Mouse (Mus musculus): ENCODE measurements around the gene Olfr281.

DNA sequence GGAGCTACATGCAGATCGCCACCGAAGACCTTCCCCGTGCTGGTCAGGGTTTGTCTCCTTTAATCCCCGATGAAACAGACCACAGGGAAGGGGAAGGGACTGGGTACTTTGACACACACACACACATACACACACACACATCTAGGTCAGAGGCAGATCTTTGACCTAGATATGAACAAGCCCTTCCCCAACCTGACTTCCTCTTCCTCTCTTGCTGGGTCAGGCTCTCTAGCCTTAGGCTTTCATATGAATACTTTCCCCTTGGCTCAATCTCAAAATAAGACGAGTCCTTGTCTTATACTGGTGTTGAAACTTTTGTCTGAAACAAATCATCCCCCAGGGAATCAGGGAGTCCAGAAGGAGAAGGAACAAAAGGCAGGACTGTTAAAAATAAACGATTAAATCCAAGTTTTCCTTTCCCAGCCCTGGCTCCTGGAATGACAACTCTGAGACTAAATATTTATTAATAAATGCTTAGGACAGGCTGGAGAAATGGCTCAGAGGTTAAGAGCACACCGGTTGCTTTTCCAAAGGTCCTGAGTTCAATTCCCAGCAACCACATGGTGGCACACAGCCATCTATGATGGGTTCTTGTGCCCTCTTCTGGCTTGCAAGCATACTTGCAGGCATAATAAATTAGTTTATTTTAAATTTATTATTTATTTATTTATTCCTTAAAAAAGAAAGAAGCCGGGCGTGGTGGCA, 54.0 kb downstream of the Olfr281 start:
- TF ChIP-seq RAD21 (IDR thresholded peaks at IDR 0.05; ENCODE audit: low read depth, low read length) = no peak
- TF ChIP-seq ZC3H11A (IDR thresholded peaks at IDR 0.05; ENCODE audit: low read depth, low read length) = no peak
- TF ChIP-seq MYC (IDR thresholded peaks at IDR 0.05; ENCODE audit: low read depth, low read length) = no peak
- no peak for TF ChIP-seq POLR2A (IDR thresholded peaks at IDR 0.05; ENCODE audit: low read depth, low read length)
